Mouse (Mus musculus): ENCODE measurements around the gene C1qtnf1. TPM values are rescaled to one million over a fixed set of nuclear protein-coding genes. Genes with fewer than 3 reads are reported as not detected.

C1qtnf1 gene
- polyA plus RNA-seq, 1 experiment from 2014 or later, result 2.3 TPM

- Histone ChIP-seq H3K9me3 (no peaks in the 10 kb centered on the region), H3K4me3 (no peak overlapping the region), H3K27ac (no peak overlapping the region), H3K4me1 (peaks cover 42% of the 10 kb centered on the region), H3K27me3 (ENCODE audit: poor library complexity, severe bottlenecking) (peaks cover 8% of the 10 kb centered on the region; the same call in 1 of the 2 replicates), H3K36me3 (replicated peaks) (no peaks in the 10 kb centered on the region)
- no peak for DNase-seq (ENCODE audit: extremely low spot score, low spot score)
- WGBS, result 92% methylated on average over 1 of the region's 1 CpGs
Observed at GRCm38 (mm10) chr11:118473161-118473560, 45.2 kb downstream of the C1qtnf1 start.

- Histone ChIP-seq H3K4me3 (no peak overlapping the region), H3K27ac (no peak overlapping the region), H3K36me3 (replicated peaks) (peaks cover 1% of the 10 kb centered on the region; the same call in 1 of the 2 replicates), H3K9me3 (no peaks in the 10 kb centered on the region), H3K4me1 (peaks cover 45% of the 10 kb centered on the region), H3K27me3 (ENCODE audit: poor library complexity, severe bottlenecking) (peaks cover 11% of the 10 kb centered on the region; the same call in 1 of the 2 replicates)
- DNase-seq (ENCODE audit: extremely low spot score, low spot score), result no peak
- WGBS, result 91% methylated on average over 6 of the region's 6 CpGs
Observed at GRCm38 (mm10) chr11:118473842-118474500, 46.0 kb downstream of the C1qtnf1 start.

DNA sequence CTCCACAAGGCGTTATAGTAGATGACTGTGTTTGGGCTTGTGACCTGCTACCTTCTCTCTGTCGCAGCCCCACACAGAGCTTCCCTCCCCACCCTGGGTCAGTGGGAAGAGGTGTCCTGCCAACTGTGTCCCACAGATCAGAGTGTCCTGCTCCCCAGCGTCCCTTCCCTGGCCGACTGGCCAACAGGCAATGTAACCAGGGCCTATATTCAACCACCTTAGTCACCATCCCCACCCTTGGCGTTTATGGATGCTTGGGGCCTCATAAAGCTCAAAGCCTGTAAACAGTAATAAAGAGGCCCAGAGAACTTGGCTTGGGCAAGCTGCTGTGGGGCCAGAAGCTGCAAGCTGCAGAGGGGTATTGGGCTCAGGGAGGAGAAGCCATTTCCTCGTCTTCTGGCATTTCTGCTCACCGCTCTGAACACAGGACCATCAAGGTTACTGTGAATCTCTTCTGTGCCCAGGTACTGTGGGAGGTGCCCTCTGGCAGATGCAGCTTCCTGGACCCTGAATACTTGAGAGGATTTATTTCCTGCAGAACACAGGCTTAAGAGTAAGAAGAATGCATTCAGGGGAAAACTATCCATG lies 47.6 kb downstream of the C1qtnf1 start:
- peaks cover 36% of the 10 kb centered on the region for H3K4me1 ChIP-seq
- H3K27ac ChIP-seq, result no peak overlapping the region
- DNase-seq (ENCODE audit: extremely low spot score, low spot score), result no peak
- no peak overlapping the region for H3K4me3 ChIP-seq
- H3K27me3 ChIP-seq (ENCODE audit: poor library complexity, severe bottlenecking), result peaks cover 11% of the 10 kb centered on the region; the same call in 1 of the 2 replicates
- peaks cover 9% of the 10 kb centered on the region for H3K36me3 ChIP-seq (replicated peaks)
- H3K9me3 ChIP-seq, result no peaks in the 10 kb centered on the region
- WGBS, result 87% methylated on average over 7 of the region's 7 CpGs

GRCm38 (mm10) chr11:118476396-118477373 lies 48.7 kb downstream of the C1qtnf1 start, which contains the start of gene Engase:
Engase (plus strand) TSS chr11:118476829.
- H3K36me3 ChIP-seq (replicated peaks), result peaks cover 17% of the 10 kb centered on the region
- WGBS, result under 1% methylated on average over 57 of the region's 57 CpGs
- peaks cover 31% of the 10 kb centered on the region for H3K4me1 ChIP-seq
- DNase-seq (ENCODE audit: extremely low spot score, low spot score), result peak; percentile 95
- H3K27ac ChIP-seq, result peak within 1 kb of the TSS; percentile 87
- peaks cover 11% of the 10 kb centered on the region; the same call in 1 of the 2 replicates for H3K27me3 ChIP-seq (ENCODE audit: poor library complexity, severe bottlenecking)
- peak within 1 kb of the TSS; percentile 90 for H3K4me3 ChIP-seq
- H3K9me3 ChIP-seq, result no peaks in the 10 kb centered on the region

DNA sequence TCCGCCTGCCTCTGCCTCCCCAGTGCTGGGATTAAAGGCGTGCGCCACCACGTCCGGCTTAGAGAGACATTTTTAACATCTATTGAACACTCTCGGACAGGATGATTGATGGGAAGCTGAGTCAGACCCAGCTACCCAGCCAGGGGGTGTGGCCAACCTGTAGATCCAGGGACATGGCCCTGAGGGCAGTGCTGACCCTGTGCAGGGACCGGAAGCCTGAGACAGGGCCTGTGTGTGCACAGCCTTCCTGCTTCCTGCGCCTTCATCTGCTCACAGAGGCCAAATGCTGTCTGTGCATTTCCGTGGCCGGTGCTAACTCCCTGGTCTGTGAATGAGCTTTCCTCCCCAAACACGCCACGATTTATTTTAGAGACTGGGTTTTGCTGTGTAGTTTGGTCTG lies 51.8 kb downstream of the C1qtnf1 start:
- no peak overlapping the region for H3K27ac ChIP-seq
- 85% methylated on average over 12 of the region's 12 CpGs for WGBS
- DNase-seq (ENCODE audit: extremely low spot score, low spot score), result no peak
- H3K36me3 ChIP-seq (replicated peaks), result peaks cover 45% of the 10 kb centered on the region
- no peaks in the 10 kb centered on the region for H3K9me3 ChIP-seq
- peaks cover 34% of the 10 kb centered on the region for H3K4me1 ChIP-seq
- H3K27me3 ChIP-seq (ENCODE audit: poor library complexity, severe bottlenecking), result peaks cover 11% of the 10 kb centered on the region; the same call in 1 of the 2 replicates
- no peak overlapping the region for H3K4me3 ChIP-seq

- peaks cover 11% of the 10 kb centered on the region; the same call in 1 of the 2 replicates for H3K27me3 ChIP-seq (ENCODE audit: poor library complexity, severe bottlenecking)
- H3K27ac ChIP-seq, result no peak overlapping the region
- WGBS, result 98% methylated on average over 11 of the region's 11 CpGs
- no peak overlapping the region for H3K4me3 ChIP-seq
- no peak for DNase-seq (ENCODE audit: extremely low spot score, low spot score)
- H3K9me3 ChIP-seq, result no peaks in the 10 kb centered on the region
- H3K36me3 ChIP-seq (replicated peaks), result peaks cover 59% of the 10 kb centered on the region
- H3K4me1 ChIP-seq, result peaks cover 43% of the 10 kb centered on the region
Observed at GRCm38 (mm10) chr11:118481231-118481630, 53.2 kb downstream of the C1qtnf1 start.

DNA sequence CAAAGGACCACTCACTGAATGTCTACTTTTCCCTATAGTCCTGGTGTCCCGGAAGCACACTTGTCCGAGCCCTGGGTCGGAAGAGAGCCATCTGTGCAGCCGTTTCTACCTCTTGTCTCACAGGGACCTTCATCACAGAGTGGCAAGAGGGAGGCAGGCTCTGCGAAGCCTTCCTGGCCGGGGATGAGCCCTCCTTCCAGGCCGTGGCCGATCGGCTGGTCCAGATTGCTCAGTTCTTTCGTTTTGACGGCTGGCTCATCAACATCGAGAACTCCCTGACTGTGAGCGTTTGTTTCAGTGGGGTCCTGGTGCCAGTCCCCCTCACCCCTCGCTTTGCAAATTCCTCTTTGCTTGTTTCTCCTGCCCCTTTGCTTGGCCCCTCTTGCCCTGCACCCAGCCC lies 53.7 kb downstream of the C1qtnf1 start:
- H3K9me3 ChIP-seq, result no peaks in the 10 kb centered on the region
- H3K36me3 ChIP-seq (replicated peaks), result peaks cover 64% of the 10 kb centered on the region
- WGBS, result 91% methylated on average over 14 of the region's 14 CpGs
- no peak overlapping the region for H3K4me3 ChIP-seq
- DNase-seq (ENCODE audit: extremely low spot score, low spot score), result no peak
- peaks cover 38% of the 10 kb centered on the region for H3K4me1 ChIP-seq
- H3K27ac ChIP-seq, result no peak overlapping the region
- H3K27me3 ChIP-seq (ENCODE audit: poor library complexity, severe bottlenecking), result peaks cover 11% of the 10 kb centered on the region; the same call in 1 of the 2 replicates

DNA sequence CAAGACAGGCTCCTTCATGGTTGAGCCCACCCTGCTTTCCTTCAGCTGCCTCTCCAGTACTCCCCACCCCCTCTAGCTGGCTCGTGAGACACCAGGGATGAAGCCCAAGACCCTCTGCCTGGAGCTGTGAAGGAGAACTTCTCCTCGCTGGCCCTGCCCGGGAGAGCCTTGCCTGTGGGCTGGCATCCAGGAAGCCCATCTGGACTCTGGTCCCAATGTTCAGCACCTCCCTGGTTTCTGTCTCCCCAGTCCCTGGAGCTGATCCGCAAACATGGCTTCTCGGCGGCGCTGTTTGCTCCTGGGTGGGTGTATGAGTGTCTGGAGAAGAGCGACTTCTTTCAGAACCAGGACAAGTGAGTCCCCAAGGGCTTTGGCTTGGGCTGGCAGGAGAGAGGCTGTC lies 56.2 kb downstream of the C1qtnf1 start:
- no peaks in the 10 kb centered on the region for H3K9me3 ChIP-seq
- no peak for DNase-seq (ENCODE audit: extremely low spot score, low spot score)
- peaks cover 25% of the 10 kb centered on the region for H3K4me1 ChIP-seq
- H3K36me3 ChIP-seq (replicated peaks), result peaks cover 76% of the 10 kb centered on the region
- H3K27me3 ChIP-seq (ENCODE audit: poor library complexity, severe bottlenecking), result no peaks in the 10 kb centered on the region
- H3K4me3 ChIP-seq, result no peak overlapping the region
- peak overlapping the region; percentile 40; the same call in 1 of the 2 replicates for H3K27ac ChIP-seq
- WGBS, result 89% methylated on average over 8 of the region's 8 CpGs

DNA sequence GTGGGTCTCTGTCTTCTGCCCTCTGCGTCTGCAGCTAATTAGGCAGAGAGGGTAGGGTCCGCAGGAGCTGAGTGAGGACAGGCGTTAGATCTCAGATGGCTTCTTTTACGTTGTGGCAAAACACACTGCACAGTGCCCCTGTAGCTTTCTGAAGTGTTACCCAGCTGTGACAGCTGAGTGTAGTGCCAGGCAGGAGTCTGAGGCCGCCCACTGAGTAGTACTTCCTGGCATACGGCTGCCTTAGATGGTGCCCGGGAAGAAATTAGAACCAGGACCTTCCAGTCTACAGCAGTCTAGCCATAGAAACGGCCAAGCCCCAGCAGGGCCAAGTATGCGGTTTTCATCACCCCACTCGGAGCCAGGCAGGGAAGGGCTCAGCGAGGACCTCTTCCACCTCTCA lies 57.3 kb downstream of the C1qtnf1 start:
- peaks cover 25% of the 10 kb centered on the region for H3K4me1 ChIP-seq
- H3K27me3 ChIP-seq (ENCODE audit: poor library complexity, severe bottlenecking), result peaks cover 9% of the 10 kb centered on the region
- H3K27ac ChIP-seq, result no peak overlapping the region
- WGBS, result 76% methylated on average over 11 of the region's 11 CpGs
- no peaks in the 10 kb centered on the region for H3K9me3 ChIP-seq
- DNase-seq (ENCODE audit: extremely low spot score, low spot score), result no peak
- no peak overlapping the region for H3K4me3 ChIP-seq
- peaks cover 70% of the 10 kb centered on the region for H3K36me3 ChIP-seq (replicated peaks)

DNA sequence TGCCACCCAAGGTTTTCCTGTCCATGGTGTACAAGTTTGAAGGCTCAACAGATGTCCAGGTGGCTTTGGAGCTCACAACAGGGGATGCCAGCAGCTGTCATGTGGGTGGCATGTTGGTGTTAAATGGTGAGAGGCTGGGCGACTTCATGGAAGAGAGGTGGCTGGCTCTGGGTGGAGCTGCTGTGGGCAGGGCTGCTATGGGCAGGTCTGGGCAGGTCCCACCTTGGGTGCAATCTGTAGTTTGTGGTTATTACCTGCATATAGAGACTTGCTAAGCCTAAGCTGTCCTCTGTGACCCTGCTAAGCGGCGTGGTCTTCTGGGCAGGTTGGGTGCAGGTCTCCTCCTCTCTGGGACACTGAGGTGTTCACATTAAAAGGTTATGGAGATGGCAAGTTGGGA lies 57.8 kb downstream of the C1qtnf1 start:
- Histone ChIP-seq H3K36me3 (replicated peaks) (peaks cover 70% of the 10 kb centered on the region), H3K27ac (no peak overlapping the region), H3K9me3 (no peaks in the 10 kb centered on the region), H3K4me3 (no peak overlapping the region), H3K27me3 (ENCODE audit: poor library complexity, severe bottlenecking) (peaks cover 10% of the 10 kb centered on the region), H3K4me1 (peaks cover 29% of the 10 kb centered on the region)
- 96% methylated on average over 3 of the region's 3 CpGs for WGBS
- no peak for DNase-seq (ENCODE audit: extremely low spot score, low spot score)

GRCm38 (mm10) chr11:118486281-118486680 lies 58.3 kb downstream of the C1qtnf1 start:
- Histone ChIP-seq H3K27me3 (ENCODE audit: poor library complexity, severe bottlenecking) (peaks cover 12% of the 10 kb centered on the region), H3K36me3 (replicated peaks) (peaks cover 67% of the 10 kb centered on the region), H3K4me3 (no peak overlapping the region), H3K27ac (no peak overlapping the region), H3K9me3 (no peaks in the 10 kb centered on the region), H3K4me1 (peaks cover 31% of the 10 kb centered on the region)
- WGBS, result 90% methylated on average over 6 of the region's 6 CpGs
- no peak for DNase-seq (ENCODE audit: extremely low spot score, low spot score)

DNA sequence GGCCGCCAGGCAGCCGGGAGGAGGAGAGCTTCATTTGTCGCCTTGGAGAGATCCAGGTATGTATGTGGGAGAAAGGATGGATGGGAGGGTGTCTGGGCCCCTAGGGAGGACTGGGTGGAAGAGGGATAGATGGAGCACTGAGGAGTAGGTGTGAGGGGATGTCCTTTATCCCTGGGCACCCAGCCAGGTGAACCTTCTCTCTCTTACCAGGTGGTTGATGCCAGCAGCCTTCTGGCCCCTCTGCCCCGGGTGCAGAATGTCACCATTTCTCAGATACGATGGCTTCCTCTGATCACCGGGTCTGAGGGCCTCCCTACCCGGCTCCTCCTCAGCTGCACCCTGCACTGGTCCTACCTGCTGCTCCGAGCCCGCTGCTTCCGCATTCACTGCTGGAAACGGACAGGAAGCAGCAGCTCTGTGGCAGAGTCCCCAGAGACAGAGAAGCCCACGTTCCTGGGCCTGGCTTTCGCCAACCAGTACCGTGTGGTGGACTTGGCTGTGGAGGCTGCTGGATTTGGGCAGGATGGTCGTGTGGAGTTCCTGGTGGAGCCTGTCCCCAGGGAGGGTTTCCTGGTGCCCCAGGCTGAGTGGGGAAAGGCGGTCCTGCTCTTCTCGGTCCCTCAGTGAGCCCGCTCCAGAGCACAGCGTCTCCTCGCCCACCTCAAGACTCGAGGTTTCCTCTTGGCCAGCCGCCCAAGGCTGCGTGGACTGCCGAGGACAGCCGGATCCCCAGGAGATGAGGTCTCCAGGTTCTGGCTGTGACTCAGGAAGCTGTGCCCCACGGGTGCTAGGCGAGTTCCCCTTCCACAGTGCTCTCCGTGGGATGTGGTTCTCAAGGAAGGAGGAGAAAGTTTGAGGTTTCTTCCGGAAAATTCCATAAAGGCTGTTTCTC lies 59.1 kb downstream of the C1qtnf1 start:
- WGBS, result 90% methylated on average over 29 of the region's 29 CpGs
- Histone ChIP-seq H3K36me3 (replicated peaks) (peaks cover 58% of the 10 kb centered on the region), H3K27me3 (ENCODE audit: poor library complexity, severe bottlenecking) (peaks cover 17% of the 10 kb centered on the region), H3K9me3 (no peaks in the 10 kb centered on the region), H3K4me3 (no peak overlapping the region), H3K4me1 (peaks cover 33% of the 10 kb centered on the region), H3K27ac (no peak overlapping the region)
- no peak for DNase-seq (ENCODE audit: extremely low spot score, low spot score)

Measured in forebrain, embryonic 10.5 days (tissue).